Mouse (Mus musculus): ENCODE results near the gene Alg9.
"Not testable (repeated sequence)": the region's sequence is repeated elsewhere in the genome, so short reads cannot be mapped to it uniquely, and the experiment has no call there.

Gene Alg9

DNA sequence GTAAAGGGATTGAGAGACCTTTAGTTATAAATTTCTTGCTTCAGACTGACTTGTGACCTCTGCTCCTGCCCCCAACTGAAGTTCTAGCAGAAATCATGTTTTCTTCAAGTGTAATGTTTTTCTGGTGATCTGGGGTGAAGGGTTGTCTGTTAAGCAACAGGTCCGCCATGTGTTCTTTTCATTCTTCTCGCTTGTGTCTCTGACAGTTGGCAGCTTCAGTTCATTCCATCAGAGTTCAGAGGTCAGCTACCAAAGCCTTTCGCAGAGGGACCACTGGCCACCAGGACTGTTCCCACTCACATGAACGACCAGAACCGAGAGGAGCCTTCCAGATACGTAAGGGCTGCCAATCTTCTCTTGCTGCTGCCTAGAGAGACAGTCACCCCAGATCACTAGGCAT is 33.7 kb downstream of the Alg9 start:
- in situ Hi-C loops (cut with MboI; ENCODE audit: low pct_unique_long_range_greater_than_20kb in 1 of 2, low sequenced_read_pairs in 2 of 2, unreplicated experiment in 1 of 2), result no loop called here

DNA sequence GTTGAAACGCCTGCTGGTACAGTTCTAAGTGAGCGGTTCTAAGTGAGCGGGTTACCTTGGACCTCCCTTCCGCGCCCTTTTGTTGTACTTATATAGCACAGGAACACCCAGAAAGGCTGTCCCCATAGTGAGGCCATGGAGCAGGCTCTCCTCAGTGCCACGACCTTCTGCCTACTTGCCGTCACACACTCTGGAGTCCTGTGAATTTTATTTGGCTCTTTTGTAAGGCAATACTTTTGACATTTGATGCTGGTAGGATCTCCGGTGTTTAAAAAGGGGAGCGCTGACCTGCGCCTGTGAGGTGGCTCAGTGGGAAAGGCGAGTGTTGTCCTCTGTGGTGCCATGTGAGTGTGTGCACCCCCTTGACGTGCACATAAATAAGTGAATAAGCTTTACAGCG is 34.3 kb downstream of the Alg9 start:
- in situ Hi-C loops (cut with MboI; ENCODE audit: low pct_unique_long_range_greater_than_20kb in 1 of 2, low sequenced_read_pairs in 2 of 2, unreplicated experiment in 1 of 2), result no loop called here

DNA sequence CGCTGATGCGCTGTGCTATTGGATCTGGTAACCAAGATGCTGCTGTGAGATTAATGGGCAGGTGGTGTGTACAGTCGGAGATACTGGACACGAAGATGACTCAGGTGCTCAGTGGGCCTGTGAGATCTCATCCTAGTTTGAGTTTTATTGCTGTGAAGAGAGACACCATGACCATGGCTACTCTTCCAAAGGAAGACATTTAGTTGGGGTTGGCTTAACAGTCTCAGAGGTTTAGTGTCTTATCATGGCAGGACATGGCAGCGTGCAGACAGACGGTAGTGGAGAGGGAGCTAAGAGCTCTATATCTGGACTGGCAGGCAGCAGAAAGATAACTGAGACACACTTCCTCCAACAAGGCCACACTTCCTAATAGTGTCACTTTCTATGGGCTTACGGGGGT is 36.4 kb downstream of the Alg9 start:
- in situ Hi-C loops (cut with MboI; ENCODE audit: low pct_unique_long_range_greater_than_20kb in 1 of 2, low sequenced_read_pairs in 2 of 2, unreplicated experiment in 1 of 2), result no loop called here

DNA sequence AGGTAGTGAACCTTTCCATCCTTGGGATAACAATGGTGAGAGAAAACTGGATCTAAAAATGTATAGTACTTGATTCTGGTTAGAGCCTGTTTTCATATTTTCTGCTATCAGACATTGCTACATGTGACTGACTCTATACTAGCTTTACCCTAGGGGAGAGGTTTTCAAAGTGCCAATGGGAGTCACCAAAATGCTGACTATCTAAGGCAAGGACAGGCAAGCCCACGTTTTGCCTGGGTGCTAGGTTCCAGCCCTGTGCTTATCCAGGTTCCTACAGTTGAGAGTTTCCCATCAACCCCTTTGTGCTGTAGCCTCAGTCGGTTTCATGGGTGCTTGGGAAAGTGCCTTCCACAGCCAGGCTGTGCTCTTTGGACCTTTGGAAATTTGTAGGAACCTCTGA is 36.9 kb downstream of the Alg9 start:
- in situ Hi-C loops (cut with MboI; ENCODE audit: low pct_unique_long_range_greater_than_20kb in 1 of 2, low sequenced_read_pairs in 2 of 2, unreplicated experiment in 1 of 2), result no loop called here

DNA sequence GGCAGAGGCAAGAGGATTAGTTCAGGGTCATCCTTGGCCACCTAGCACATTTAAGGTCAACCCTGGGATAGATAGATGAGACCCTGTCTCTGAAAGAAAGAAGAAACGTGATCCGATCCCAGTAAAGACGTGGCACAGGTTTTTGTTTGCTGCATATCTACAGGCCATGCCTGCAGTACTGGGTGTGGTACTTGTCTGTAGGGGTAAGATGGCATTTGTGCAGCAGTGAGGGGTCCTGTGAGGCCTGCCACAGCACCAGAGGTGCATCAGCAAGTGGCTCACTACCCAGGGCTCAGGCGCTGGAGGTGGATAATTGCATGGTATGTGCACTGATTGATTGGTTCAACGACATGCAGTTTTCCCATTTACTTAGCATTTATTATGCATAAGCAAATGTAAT is 39.0 kb downstream of the Alg9 start:
- in situ Hi-C loops (cut with MboI; ENCODE audit: low pct_unique_long_range_greater_than_20kb in 1 of 2, low sequenced_read_pairs in 2 of 2, unreplicated experiment in 1 of 2), result no loop called here

DNA sequence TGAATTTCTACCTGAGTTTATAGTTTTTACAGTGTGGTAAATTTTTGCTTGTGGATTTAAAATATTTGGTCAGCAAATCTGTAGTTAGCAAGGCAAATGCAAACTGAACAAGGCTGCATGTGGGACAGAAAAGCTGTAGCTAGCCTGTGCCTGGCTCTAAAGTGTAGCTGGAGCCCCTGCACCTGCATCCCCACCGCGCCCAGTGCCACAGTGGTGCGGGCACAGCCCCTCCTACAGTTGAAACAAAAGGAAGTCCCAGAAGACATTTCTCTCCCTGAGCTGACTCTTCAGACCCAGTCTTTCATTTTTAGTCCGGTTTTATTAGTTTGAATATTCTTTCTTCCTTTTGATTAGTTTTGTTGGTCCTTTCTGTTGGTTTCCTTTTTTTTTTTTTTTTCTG is 40.8 kb downstream of the Alg9 start:
- in situ Hi-C loops (cut with MboI; ENCODE audit: low pct_unique_long_range_greater_than_20kb in 1 of 2, low sequenced_read_pairs in 2 of 2, unreplicated experiment in 1 of 2), result no loop called here

DNA sequence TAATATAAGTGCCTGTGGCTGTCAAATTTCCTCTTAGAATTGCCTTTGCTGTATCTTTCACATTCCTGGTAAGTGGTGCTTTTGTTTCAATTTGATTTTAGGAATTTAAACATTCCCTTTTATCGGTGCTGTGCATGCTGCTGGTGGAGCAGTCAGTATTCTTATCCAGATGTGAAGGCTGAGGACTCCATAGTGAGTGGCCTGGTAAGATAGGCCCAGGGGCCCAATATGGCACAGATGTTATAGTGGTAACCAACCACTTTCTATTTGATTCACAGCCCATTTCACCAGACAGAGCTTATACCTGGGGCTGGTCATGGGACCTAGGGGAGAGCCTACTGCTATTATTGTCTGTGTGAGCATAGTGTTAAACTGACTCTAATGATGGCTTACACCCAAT is 41.7 kb downstream of the Alg9 start:
- in situ Hi-C loops (cut with MboI; ENCODE audit: low pct_unique_long_range_greater_than_20kb in 1 of 2, low sequenced_read_pairs in 2 of 2, unreplicated experiment in 1 of 2), result no loop called here

DNA sequence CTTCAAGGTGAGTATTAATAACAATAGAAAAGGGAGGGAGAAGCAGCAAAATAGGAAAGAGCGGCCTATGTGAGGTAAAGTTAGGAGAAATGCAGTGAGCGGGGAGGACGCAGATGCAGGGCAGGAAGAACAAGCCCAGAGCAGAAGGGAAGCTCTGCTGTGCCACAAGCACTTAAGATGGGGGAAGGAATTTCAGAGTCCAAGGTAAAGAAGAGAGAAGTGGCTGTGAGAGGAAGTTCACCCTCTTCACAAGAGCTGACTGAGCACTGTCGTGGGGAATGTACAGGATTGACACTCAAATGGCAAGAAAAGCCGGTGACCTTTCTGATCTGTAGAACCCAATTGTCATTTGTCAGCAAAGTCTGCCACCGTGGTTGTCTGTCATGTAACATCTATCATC is 43.2 kb downstream of the Alg9 start:
- in situ Hi-C loops (cut with MboI; ENCODE audit: low pct_unique_long_range_greater_than_20kb in 1 of 2, low sequenced_read_pairs in 2 of 2, unreplicated experiment in 1 of 2), result no loop called here

DNA sequence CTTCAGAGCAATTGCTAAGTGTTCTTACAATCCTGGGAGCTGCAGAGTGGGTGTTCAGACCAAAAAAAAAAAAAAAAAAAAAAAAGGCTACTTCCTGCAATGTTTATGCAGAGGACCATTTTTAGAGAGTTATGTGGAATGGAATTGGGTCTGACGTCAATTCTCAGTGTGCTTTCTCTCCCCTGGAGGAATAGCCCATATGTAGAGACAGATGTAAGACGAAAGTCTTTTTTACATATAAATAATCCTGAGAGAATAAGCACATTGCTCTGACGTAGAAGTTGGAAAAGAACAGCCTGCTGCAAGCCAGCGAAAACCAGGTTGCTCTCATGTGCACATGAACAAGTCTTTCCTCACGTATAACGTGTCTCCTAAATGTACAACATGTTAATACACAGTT is 44.9 kb downstream of the Alg9 start:
- in situ Hi-C loops (cut with MboI; ENCODE audit: low pct_unique_long_range_greater_than_20kb in 1 of 2, low sequenced_read_pairs in 2 of 2, unreplicated experiment in 1 of 2), result no loop called here

DNA sequence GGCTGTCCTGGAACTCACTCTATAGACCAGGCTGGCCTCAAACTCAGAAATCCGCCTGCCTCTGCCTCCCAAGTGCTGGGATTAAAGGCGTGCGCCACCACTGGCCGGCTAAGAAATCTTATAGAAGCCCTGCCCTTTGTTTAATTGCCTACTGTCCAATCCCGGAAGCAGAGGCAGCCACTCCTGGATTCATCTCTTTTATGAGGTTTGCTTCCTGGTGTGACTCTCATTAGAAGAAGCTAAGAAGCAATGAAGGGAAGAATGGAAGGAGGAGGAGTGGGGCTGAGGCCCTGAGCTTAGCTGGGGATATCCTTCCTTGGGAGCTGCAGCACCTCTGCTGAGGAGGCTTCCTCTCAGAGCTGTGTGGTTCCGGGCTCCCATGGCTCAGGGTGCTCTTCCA is 46.8 kb downstream of the Alg9 start:
- in situ Hi-C loops (cut with MboI; ENCODE audit: low pct_unique_long_range_greater_than_20kb in 1 of 2, low sequenced_read_pairs in 2 of 2, unreplicated experiment in 1 of 2), result no loop called here

DNA sequence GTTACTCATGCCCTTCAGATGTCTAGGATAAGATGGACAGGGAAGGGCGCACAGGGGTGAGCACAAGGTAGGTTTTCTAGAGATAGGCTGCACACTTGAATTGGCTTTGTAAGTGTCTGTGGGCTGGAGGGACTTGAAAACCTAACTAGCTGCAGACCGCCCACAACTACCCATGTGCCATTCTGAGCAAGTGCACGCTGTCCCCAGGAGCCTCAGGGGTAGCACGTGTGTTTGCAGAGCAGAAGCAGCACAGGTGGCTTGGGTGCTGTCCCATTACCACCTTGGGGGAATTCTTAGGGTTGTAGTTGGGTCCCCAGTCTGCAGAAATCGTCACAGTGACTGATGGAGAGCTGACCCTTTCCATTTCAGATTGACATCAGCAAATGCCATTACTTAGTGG is 47.4 kb downstream of the Alg9 start:
- in situ Hi-C loops (cut with MboI; ENCODE audit: low pct_unique_long_range_greater_than_20kb in 1 of 2, low sequenced_read_pairs in 2 of 2, unreplicated experiment in 1 of 2), result no loop called here

DNA sequence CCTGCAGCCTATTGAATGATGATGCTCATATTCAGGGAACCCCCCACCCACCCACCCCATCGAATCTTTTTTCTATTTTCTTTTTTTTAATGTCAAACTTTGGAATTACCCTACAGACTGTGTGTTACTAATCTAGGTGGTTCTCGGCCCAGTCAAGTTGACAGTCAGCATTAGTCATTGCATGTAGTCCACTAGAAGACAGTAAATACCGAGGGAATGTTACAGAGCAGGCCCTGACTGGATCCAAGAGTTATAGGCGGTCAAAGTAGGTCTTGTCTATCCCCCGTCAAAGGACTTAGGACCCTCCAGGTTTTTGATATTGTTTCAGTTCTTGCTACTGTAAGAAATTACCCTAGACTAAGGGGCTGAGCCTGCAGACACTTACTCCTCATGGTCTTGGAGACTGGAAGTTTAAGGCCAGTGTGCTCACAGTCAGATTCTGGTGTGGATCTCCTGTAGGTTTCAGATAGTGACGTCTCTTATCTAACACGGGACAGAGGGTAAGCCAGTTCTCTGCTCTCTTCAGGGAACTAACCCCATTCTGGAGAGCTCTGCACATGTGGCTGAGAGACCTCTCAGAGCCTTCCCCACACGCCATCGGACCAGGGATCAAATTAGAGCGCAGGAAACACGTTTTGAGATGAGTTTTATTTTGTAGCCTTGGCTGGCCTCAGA is 49.1 kb downstream of the Alg9 start:
- in situ Hi-C loops (cut with MboI; ENCODE audit: low pct_unique_long_range_greater_than_20kb in 1 of 2, low sequenced_read_pairs in 2 of 2, unreplicated experiment in 1 of 2), result no loop called here

DNA sequence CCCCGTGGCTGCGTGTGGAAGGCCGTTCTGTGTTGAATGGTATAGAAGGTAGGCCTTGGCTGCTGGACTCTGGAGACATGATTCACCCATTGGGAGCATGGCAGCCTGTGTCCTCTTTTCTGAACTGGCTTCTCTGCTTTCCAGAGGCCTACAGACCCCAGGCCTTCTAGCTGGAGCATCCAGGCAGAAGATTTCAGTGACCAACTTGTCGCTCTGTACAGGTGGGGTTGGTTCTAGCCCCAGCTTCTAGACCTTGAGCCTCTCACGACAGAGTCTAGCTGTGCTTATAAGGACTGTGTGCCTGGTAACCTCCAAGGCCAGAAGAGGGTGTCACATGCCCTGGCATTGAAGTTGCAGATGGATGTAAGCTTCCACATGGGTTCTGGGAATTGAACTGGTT is 56.7 kb downstream of the Alg9 start:
- in situ Hi-C loops (cut with MboI; ENCODE audit: low pct_unique_long_range_greater_than_20kb in 1 of 2, low sequenced_read_pairs in 2 of 2, unreplicated experiment in 1 of 2), result no loop called here

DNA sequence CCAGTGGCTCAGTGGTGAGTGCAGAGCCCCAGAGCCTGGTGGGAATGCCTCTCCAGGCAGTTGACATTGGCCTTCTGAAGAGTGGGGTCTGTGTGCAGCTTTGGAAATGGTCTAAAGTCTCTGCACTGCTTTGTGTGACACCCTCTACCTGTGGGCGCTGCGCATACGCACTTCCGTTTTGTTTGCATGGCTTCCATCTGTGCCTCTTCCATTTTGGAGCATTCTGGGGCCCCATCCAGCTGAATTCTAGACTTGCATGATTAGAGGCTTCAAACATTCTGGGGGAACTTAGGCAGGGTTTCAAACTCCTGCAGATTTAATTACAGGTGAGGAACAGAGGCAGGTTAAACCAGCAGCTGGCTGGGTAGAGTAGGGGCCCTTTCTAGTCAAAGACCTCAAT is 57.3 kb downstream of the Alg9 start:
- in situ Hi-C loops (cut with MboI; ENCODE audit: low pct_unique_long_range_greater_than_20kb in 1 of 2, low sequenced_read_pairs in 2 of 2, unreplicated experiment in 1 of 2), result no loop called here

DNA sequence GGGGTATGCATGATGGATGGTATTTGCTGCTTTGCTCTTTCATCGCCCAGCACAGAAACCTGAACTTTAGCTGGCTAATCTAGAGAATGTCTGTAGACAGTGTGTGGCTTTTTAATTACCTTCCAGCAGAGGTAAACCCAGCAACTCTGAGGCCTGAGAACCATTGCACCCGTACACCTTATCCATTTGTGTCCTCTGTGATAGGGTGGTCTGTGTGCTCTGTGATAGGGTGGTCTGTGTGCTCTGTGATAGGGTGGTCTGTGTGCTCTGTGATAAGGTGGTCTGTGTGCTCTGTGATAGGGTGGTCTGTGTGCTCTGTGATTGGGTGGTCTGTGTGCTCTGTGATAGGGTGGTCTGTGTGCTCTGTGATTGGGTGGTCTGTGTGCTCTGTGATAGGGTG is 57.8 kb downstream of the Alg9 start:
- in situ Hi-C loops (cut with MboI; ENCODE audit: low pct_unique_long_range_greater_than_20kb in 1 of 2, low sequenced_read_pairs in 2 of 2, unreplicated experiment in 1 of 2), result not testable (repeated sequence)

DNA sequence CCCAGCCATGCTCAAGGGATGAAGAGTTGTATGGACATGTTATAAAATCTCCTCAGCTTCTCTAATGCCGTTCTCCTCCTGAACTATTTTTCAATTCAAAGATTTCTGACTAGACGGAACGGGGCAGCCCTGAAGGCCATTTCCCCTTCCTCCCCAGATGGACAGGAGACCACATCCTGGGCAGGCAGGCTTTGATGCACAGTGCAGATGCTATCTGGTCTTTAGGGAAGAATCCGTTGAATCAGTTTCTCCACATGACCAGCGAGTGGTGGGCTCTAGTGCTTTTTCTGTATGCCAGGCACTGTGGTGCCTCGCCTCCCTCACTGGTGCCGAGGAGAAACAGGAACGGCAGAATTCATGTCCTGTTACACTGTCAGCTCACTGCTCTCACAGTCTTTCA is 59.0 kb downstream of the Alg9 start:
- in situ Hi-C loops (cut with MboI; ENCODE audit: low pct_unique_long_range_greater_than_20kb in 1 of 2, low sequenced_read_pairs in 2 of 2, unreplicated experiment in 1 of 2), result no loop called here

DNA sequence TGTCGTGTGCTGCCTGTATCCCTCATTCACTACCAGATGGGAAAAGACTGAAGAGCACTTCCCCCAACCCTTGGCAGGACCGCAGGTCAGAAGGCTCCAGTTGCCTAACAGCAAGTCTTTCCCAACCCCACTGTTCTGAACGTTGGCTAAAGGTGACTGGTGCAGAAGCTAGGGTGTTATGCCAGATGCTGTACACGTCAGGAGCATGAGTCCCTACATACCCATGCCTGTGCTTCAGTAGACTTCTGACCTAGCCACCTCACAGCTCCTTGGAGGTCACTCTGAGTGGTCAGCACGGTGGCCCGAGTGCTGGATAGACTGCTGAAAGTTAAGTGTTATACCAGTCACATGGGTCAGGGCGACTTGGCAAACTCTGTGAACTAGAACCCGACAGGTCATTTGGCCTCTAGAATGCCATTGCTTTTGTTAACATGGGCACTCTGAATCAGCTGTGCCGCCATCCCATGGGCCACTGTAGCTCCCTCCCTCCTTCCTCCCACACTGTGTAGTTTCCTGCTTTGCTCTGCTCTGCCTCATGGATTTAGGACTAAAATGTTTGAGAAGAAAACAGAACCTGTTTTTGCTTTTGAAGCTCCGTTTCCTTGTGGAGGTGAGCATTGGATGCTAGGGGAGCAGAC is 60.4 kb downstream of the Alg9 start:
- in situ Hi-C loops (cut with MboI; ENCODE audit: low pct_unique_long_range_greater_than_20kb in 1 of 2, low sequenced_read_pairs in 2 of 2, unreplicated experiment in 1 of 2), result no loop called here

DNA sequence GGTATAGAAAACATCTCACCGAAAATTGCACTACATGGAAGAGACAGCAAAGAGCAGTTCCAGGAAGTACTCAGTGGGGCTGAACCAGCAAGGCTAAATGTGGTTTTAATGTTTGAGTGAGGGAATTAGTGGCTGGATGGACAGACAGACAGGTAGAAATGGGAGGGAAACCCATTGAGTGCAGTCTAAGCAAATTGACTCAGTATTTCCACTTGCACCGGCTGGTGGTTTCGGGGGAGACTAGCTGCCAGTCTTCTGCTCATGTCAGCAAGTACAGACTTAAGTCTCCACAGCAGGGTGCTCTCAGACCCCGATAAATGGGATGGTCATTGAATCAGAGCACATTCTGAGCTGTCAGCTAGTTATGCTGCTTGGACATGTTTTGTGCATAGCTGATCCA is 61.3 kb downstream of the Alg9 start:
- in situ Hi-C loops (cut with MboI; ENCODE audit: low pct_unique_long_range_greater_than_20kb in 1 of 2, low sequenced_read_pairs in 2 of 2, unreplicated experiment in 1 of 2), result no loop called here

DNA sequence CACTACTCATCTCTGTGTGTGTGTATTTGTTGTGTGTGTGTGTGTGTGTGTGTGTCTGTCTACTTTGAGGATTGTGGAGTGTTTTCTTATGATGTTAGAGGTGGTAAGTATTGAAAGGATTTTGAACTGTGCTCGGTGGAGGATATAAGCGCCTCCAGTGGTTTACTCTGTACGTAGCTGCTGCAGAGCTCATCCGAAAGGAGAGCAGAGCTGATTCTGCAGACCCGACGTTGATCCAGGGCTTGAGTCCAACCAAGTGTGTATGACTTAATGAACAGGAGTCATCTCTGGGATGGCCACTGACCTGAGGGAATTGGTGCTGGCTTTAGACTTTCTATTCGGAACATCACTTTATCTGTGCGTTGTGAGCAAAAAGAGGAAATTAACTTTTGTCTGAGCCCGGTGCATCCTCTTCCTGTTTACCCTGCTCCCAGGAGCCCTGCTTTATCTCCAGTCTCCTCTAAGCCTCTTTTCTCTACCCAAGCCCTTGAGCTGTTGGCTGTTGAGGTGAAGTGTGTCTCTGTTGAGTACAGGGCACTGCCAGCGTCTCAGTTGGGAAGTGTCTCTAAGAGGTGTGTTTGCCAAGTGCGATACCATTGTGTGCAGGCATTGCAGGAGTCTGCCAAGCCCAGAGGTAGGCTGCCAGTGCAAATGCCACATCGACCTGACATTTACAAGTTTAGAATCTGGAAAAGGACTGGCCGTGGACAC is 66.4 kb downstream of the Alg9 start:
- in situ Hi-C loops (cut with MboI; ENCODE audit: low pct_unique_long_range_greater_than_20kb in 1 of 2, low sequenced_read_pairs in 2 of 2, unreplicated experiment in 1 of 2), result no loop called here

DNA sequence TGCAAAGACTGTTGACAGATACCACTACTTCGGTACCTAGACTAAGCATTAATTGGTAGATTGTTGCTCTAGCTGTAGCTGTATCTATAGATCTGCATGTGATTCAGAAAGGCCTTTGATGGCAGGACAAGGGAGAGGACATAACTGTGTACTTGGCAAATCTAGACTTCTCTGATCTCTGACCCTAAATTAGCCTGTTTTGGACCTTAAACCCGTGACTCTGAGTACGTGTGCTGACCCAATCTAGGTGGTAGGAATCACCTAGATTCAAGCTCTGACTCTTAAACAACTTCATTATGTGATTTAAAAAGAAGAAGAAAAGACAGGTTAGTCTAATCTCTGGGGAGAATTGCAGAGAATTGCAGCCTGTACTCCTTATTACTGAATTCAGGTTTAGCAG is 70.3 kb downstream of the Alg9 start, which contains the start of gene Ppp2r1b:
TSS of gene Ppp2r1b (plus strand) at position 221 of the 400 bp plus-strand sequence.
- in situ Hi-C loops (cut with MboI; ENCODE audit: low pct_unique_long_range_greater_than_20kb in 1 of 2, low sequenced_read_pairs in 2 of 2, unreplicated experiment in 1 of 2), result no loop called here
